Mouse (Mus musculus) neutrophil, adult 5-6 weeks (primary cell): ENCODE results near the gene Crebrf. TPM values are rescaled to one million over a fixed set of nuclear protein-coding genes. Genes with fewer than 3 reads are reported as not detected.

ENCODE experiments used
- ATAC-seq: fragments of 151-379, 151-347 bp; 2 replicates; pipeline ENCODE4 v1.8.0; 2017; ENCODE audit warnings: mild to moderate bottlenecking, moderate TSS enrichment; ENCODE audit not compliant: insufficient number of reproducible peaks, poor library complexity, low FRiP score, severe bottlenecking; ENCODE audit errors: extremely low read depth
- total RNA-seq: library from RNA; stranded (forward); fragments of 200-1000 nt; gene quantifications from 2 replicates; pipeline ENCODE4 v1.2.3, GENCODE M21; 2017

The Crebrf gene
- total RNA-seq, 1 experiment from 2014 or later = 193 TPM

DNA sequence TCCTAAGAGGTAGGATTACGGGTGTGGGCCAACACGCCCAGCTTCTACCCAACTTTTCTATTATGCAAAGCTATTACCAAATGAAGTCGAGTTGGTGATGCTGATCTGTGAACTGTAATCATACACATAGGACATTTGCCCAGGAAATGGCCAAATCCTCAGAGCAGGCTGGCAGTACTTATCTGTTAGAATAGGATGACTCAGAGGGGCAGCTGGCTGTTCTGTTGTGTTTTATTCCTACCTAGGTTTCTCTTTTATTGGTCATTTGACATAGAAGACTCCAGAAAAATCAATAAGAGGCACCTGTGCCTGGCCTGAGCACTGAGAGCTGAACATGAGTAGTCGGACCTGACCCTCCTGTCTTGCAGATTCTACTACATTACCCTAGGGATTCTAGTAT, 12.8 kb upstream of the Crebrf start:
- no peak for ATAC-seq

DNA sequence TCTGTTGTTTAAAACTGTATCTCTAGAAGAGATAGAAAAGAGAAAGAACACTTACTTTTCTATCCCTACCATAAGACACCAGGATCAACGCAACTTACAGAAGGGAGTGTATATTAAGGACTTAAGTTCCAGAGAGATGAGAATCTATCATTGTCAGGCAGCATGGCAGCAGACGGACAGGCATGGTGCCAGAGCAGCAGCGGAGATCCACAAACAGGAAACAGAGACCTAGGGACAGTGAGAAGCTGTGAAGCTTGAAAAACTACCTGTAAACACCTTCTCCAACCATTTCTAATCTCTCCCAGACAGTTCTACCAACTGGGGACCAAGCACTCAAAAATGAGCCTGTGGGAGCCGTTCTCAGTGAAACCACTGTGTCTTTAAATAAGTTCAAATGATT, 11.8 kb upstream of the Crebrf start:
- ATAC-seq = no peak

DNA sequence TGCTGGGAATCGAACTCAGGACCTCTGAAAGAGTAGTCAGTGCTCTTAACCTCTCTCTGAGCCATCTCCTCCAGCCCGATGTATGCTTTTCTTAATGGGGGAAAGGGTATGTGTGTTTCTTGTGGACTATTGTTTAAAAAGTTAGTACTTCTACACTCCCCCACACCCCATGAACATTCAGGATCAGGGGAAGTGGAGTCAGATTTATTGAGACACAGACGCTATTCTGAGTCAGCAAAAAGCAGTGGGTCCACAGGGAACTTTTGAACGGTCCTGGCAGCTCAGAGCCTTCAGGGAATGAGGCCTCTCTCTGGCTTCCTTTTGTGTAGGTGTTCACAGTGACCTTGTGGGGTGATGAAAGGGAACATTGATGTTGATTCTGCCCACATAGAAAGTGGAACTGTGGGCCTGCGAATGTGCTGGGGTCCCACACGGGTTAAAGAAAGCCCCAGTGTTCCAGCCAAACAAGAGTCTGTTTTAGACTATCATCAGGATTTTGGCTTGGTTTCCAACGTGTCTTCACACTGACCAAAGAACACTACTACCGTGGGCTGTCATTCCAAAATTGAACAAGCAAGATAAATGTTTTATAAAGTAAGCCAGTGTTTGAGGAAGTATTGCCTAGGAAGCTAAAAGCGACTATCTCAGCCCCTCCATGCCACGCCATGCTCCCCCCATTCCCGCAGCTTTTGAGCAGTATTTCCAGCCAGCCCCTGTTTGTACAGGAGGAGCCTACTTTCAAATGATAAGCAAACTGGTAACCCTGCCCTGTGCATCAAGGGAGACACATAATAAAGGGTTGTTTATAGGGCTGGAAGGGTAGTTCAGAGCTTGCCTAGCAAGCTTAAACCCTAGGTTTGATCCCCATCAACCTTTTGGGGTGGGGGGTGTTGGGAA, 9.7 kb upstream of the Crebrf start:
- no peak for ATAC-seq

DNA sequence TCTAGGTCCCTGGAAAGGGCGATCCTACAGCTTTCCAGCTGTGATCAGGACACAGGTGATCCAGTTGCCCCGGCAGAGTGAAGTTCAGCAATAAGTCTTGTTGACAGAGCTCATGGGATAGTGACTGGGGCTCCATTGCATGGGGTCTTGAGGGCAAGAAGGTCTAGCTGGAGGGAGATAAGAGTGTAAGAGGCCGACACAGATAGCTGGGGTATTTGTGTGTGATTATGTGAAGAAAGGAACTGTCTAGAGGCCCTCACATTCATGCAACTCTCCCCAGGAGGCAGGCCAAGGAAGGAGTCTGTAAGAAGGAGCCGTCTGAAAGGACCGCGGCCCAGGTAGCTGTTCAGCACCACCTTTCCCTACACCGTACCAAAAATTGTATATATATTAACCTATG, 8.4 kb upstream of the Crebrf start:
- no peak for ATAC-seq

DNA sequence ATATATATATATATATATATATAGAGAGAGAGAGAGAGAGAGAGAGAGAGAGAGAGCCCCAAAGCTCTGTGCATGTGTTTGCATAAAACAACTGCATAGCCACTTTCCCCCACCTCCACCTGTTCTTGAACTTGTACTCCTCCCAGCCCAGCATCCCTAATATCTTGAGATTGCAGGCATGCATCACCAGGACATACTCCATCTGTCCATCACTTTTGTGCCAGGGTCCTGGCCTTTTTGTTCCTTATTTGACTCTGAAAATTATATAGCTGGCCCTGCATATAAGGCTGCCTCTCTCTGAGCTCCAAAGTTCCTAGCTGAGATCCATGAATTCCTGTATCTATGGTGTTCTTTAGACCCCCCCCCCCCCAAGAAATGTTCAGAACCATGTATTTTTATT, 7.0 kb upstream of the Crebrf start:
- no peak for ATAC-seq

DNA sequence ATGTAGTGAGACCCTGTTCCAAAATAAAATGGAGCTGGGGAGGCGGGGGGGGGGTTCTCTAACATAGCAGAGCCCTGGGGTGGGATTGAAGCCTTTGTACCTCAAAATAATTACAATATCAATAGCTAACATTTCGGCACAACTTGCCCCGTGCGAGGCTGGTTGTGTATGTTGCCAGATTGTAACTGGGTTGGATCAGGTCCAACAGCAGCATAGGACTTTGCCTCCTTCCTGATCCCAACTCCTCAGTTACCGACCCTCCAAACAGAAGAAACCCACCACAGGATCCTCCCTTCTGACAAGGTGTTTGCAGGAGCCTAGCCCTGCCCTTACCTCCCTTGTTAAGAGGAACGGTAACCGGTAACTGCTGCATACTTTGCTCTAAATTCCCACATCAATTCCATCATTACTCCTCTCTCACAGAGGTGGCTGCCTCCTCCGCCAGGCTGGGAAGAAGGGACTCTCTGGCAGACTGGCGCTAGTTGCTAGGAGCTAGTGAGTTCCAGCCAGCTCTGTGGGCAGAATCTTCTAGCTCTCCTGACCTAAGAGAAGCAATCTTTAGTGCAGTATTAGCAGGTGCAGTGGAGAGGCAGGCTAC, 6.4 kb upstream of the Crebrf start:
- no peak for ATAC-seq

DNA sequence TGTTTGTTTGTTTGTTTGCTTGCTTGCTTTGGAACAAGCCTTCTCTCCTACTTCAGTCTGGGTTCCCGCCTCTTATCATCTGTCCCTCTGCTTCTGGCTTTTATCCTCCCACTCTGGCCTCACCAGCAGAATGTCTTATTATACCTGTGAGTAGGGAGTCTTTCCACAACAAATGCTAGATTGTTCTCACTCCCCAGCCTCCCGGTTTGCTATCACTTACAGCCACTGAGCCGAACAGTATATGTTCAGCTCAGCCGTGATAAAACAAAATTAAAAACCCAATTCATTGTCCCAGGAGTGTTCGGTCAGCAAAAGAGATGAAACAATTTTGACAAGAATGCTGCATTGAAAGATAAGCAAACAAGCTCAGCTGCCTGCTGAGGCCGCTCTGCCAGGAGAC, 5.4 kb upstream of the Crebrf start:
- ATAC-seq = no peak

DNA sequence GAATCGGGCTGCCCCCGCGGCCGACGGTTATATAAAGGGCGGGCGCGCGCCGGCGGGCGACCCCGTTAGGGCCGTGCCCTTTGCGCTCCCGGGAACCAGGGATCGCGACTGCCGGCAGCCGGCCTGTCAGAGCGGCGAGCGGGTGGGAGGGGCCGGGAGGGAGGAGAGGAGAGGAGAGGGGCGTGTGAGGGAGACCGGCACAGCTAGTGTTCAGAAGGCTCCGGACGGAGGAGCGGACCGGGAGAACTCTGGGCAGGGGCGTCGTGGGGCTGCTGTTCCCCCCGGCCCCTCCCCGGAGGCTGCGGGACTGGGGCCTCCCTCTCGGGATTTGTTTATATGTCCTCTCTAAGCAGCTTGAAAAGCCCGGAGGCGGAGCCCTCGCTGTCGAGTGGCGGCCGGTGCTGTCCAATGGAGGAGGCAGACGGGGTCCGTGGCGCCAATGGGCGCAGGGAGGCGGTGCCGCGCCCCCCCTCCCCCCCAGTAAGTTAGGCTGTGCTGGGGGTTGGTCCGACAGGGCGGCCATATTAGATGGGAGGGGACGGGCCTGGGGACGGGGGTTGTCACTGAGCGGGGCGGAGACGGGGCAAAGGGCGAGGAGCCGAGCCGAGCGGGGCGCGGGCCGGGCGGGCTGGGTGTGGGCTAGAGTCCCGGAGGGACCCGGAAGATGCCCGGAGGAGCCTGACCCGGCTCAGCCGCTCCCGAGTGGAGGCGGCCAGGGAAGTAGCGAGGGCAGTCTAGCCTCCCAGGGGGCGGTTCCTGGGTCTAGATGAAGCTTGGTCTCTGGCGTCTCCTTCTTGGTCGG, 667 bp downstream of the Crebrf start:
- peak; percentile 83 for ATAC-seq

DNA sequence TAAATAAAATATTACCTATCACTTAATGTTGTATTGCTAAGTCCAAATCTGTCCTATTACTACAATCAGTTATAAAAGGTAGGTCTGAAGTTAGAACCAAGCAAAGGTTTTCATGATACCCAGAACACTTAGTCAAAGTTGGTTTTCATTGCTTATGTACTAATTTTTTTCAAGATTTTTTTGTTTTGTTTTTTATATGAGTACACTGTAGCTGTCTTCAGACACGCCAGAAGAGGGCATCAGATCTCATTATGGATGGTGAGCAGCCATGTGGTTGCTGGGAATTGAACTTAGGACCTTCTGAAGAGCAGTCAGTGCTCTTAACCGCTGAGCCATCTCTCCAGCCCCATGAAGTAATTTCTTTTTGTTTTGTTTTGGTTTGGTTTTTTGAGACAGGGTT, 2.4 kb downstream of the Crebrf start:
- no peak for ATAC-seq

DNA sequence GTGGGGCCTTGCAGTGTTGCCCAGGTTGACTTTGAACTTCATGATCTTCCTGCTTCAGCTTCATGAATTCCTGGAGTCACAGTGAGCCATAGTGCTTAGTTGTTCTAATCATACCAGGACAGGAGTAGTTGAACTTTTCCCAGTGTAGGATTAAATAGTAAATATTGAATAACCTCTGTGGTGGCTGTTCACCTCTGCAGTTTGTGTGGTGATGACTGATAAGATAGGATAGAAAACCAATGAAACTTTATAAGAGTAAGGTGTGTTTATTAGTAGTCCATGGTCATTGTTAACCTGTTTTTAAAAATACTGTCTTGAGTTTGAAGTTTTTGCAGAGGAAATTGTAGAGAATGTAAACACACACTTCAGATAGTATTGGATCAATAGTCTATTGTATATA, 4.0 kb downstream of the Crebrf start:
- no peak for ATAC-seq

DNA sequence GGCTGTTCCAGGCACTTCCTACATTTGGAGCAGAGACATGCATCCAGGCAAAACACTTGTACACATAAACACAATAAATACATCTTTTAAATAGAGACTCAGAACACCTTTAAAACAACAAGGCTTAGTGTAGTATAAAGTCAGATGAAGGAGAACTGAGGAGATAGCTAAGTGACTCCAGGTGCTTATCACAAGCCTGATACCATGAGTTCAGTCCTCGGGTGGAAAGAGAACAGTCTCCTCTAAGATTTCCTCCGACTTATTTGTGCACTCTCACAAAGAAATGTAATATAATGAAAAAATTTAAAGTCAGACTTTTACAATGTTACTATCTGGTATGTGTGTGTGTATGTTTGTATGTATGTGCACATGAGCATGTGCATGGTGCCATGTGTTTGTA, 6.4 kb downstream of the Crebrf start:
- ATAC-seq = no peak

DNA sequence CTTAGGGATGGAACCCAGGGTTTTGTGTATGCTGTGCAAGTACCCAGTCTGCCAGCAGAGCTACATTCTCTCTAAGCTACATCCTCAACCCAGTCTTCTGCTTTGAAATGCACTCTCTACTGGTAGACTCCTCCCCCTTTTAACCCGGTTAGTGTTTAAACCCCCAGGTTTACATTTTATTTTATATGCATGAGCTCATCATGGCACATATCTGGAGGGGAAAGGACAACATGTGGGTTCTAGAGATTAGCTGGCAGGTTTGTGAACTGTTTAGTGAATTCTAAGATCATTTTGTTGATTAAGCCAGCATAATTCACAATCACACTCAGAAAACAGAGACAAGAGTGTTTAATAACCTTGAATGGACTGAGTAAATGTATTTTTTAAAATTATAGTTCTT, 9.3 kb downstream of the Crebrf start:
- ATAC-seq = no peak

DNA sequence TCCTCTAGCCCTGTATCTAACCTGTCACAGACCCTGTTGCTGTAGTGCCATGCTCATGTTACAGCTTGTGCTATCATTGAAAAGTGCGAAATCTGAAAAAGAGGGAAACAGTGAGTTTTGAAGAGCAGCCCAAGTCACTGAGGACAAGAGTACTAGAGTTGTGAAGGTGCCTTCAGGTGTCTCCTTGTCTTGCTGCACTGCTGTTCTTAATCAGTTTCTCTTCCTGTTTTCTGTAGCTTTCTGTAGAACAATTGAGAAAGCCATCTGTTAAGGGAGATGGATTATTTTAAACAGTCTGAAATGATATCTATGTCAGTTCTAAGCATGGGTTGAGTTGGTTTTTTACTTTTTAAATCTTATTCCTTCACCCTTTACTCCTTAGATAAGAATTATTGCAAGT, 11.2 kb downstream of the Crebrf start:
- ATAC-seq = peak; percentile 64; the same call in 1 of the 2 replicates

DNA sequence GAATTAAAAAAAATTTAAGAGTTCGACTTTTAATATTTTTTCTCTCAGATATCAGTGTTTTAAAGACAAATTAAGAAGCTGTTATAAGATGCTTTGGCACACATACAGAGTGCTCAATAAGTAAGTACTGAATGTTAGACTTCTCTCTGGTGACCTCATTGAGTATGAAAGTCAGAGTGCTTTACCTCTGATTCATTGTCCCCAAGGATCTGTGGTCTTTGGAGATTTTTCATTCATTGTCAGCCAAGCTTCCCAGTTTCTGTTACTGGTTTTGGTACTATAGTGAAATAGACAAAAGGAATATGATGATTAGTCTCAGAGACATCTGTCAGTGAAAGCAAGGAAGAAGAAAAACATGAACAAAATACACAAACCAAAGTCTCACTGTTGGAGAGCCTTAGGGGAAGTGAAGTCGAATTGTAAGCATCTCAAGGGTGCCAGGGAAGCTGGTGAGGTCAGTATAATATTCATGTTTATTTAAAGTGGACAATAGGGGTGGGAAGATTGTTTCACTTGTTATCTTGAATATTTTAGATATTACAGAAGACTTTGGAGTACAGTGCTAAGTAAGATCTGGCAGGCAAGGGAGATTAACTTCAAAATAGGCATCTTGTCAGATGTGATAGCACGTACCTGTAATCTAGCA, 11.8 kb downstream of the Crebrf start:
- ATAC-seq = no peak

DNA sequence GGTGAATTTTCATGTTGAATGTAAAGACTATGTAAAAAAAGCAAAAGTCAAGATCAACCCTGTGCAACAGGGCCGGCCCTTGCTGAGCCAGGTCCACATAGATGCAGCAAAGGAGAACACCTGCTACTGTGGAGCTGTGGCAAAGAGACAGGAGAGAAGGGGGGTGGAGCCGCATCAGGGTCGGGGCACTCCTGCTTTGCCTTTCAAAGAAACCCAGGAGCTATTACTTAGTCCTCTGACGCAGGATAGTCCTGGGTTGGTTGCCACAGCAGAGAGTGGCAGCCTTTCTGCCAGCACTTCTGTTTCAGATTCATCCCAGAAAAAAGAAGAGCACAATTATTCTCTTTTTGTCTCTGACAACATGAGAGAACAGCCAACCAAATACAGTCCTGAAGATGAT, 27.1 kb downstream of the Crebrf start:
- no peak for ATAC-seq

DNA sequence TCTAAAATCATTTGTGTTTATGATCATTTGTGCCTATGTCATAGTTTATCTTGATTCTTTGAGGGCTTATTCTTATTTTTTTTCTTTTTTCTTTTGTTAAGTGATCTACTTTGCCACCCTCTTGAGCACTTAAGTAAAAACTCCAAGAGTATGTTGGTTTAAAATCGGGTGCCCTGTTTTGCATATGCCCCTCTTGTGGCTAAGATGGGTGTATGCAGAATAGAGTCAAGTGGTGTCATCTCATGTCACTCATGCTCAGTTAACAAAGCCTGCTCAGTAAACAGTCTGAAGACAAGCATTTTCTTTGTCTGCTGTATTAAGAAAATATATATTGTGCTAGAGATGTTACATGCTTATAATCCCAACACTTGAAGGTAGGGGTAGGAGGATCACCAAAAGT, 27.8 kb downstream of the Crebrf start:
- no peak for ATAC-seq

DNA sequence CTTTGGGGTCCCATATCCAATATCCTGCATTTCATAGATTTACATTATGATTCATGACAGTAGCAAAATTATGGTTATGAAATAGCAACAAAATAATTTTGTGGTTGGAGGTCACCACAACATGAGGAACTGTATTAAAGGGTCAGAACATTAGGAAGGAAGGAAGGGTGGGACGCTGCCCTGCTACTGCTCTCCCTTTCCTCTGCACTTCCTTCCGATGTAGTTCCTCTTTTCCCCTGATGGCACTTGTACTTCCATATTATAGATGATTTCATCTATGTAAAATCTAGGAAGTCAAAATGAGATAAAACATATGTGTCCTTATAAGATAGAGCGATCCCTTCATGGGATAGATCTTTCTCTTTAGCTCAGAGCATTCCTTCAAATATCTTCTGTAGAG, 34.5 kb downstream of the Crebrf start:
- no peak for ATAC-seq

DNA sequence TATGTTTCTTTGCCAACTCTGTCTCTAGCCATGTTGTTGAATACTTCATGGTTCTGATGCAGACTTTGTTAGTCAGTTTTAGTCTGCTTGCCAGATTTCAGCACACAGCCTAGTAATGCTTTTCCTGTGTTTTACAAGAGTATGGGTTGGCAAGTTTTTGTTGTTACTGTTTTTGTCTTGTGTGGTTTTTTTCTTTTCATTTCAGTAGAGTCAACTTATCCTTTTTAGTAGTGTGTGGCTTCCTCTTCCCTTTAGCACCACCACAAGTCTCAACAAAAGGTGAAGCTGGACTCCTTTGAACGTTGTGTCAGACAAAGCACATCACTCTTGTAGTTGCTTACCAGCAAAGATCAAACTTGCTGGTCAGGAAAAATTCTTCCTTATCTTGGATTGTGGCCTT, 36.8 kb downstream of the Crebrf start:
- no peak for ATAC-seq

DNA sequence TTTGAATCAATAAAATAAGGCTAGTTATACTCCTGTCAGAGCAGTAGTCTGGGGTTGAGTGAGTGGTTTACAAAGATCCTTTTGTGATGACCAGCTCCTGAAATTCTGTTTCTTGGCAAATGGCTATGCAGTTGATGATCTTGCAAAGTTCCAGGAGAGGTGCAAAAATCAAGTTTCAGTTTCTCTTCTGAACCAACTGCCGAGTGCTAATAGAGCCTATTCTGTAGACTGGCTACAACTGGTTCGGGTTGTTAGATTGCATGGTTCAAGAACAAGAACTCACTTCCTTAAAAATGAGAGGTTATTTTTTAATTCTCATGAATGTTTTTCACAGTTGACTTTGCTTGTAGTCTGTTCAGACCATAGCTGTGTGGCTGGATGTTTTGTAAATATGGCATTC, 38.0 kb downstream of the Crebrf start:
- peak; percentile 58; the same call in 1 of the 2 replicates for ATAC-seq
